Mouse (Mus musculus): ENCODE measurements around the gene Frzb.

GRCm38 (mm10) chr2:80414387-80414786 lies 33.0 kb downstream of the Frzb start:
- no peak for TF ChIP-seq POLR2A (IDR thresholded peaks at IDR 0.05; ENCODE audit: low read depth, low read length)
- no peak for TF ChIP-seq CTCF (IDR thresholded peaks at IDR 0.05; ENCODE audit: extremely low read depth, insufficient read depth, insufficient read length, insufficient replicate concordance)

All from spleen, adult 2 months (tissue).